Mouse (Mus musculus): ENCODE measurements at regions not wholly inside any gene's neighbourhood (a gene's known extent, or its start where the extent isn't known, plus 50 kb on each side); places are given as distances from the start of the nearest gene placed in this dataset.

GRCm38 (mm10) chr5:47781608-47782007 lies 201.3 kb upstream of the Slit2 start:
- ATAC-seq = no peak
- in situ Hi-C loops (cut with MboI; ENCODE audit: low pct_unique_long_range_greater_than_20kb) = no loop called here
- DNase-seq (ENCODE audit: low read depth, low spot score) = no peak
- TF ChIP-seq CTCF (IDR thresholded peaks at IDR 0.05) = no peak
- POLR2A ChIA-PET = no interaction called here
- CTCF ChIA-PET = no interaction called here
- no peaks in the 10 kb centered on the region for H3K27me3 ChIP-seq

- ATAC-seq (no peak), DNase-seq (ENCODE audit: low read depth, low spot score) (no peak)
- CTCF ChIA-PET = no interaction called here
- H3K27me3 ChIP-seq = peaks cover 24% of the 10 kb centered on the region
- TF ChIP-seq CTCF (IDR thresholded peaks at IDR 0.05) = no peak
- in situ Hi-C loops (cut with MboI; ENCODE audit: low pct_unique_long_range_greater_than_20kb) = no loop called here
- POLR2A ChIA-PET = no interaction called here
These were observed 188.2 kb upstream of the Slit2 start for GRCm38 (mm10) chr5:47794639-47795272.

GRCm38 (mm10) chr5:47795273-47795672 lies 187.7 kb upstream of the Slit2 start:
- CTCF ChIA-PET = interaction anchor here (1.7 kb wide), 1 partner anchor 8 kb away, joined by 4 read pairs; no protein-coding TSS in a partner anchor
- H3K27me3 ChIP-seq = peaks cover 24% of the 10 kb centered on the region
- no peak for DNase-seq (ENCODE audit: low read depth, low spot score)
- TF ChIP-seq CTCF (IDR thresholded peaks at IDR 0.05) = no peak
- POLR2A ChIA-PET = no interaction called here
- in situ Hi-C loops (cut with MboI; ENCODE audit: low pct_unique_long_range_greater_than_20kb) = no loop called here
- ATAC-seq = no peak

- DNase-seq (ENCODE audit: low read depth, low spot score) (no peak), ATAC-seq (no peak)
- in situ Hi-C loops (cut with MboI; ENCODE audit: low pct_unique_long_range_greater_than_20kb) = no loop called here
- CTCF ChIA-PET = no interaction called here
- peaks cover 4% of the 10 kb centered on the region for H3K27me3 ChIP-seq
- TF ChIP-seq CTCF (IDR thresholded peaks at IDR 0.05) = no peak
- POLR2A ChIA-PET = no interaction called here
These were observed 162.0 kb upstream of the Slit2 start for GRCm38 (mm10) chr5:47820936-47821335.

- CTCF ChIA-PET = no interaction called here
- H3K27me3 ChIP-seq = peaks cover 15% of the 10 kb centered on the region
- in situ Hi-C loops (cut with MboI; ENCODE audit: low pct_unique_long_range_greater_than_20kb) = no loop called here
- DNase-seq (ENCODE audit: low read depth, low spot score) (no peak), ATAC-seq (no peak)
- POLR2A ChIA-PET = interaction anchor here (0.5 kb wide), 1 partner anchor 632 kb away, joined by 6 read pairs; no protein-coding TSS in a partner anchor
- TF ChIP-seq CTCF (IDR thresholded peaks at IDR 0.05) = no peak
These were observed 144.9 kb upstream of the Slit2 start for GRCm38 (mm10) chr5:47837998-47838397.

- POLR2A ChIA-PET = no interaction called here
- DNase-seq (ENCODE audit: low read depth, low spot score) (no peak), ATAC-seq (no peak)
- in situ Hi-C loops (cut with MboI; ENCODE audit: low pct_unique_long_range_greater_than_20kb) = no loop called here
- H3K27me3 ChIP-seq = peaks cover 3% of the 10 kb centered on the region
- no peak for TF ChIP-seq CTCF (IDR thresholded peaks at IDR 0.05)
- CTCF ChIA-PET = no interaction called here
These were observed 113.2 kb upstream of the Slit2 start for GRCm38 (mm10) chr5:47869701-47870100.

Measured in Patski (cell line).